Mouse (Mus musculus): ENCODE measurements around the gene Olfr175-ps1. TPM values are rescaled to one million over a fixed set of nuclear protein-coding genes. Genes with fewer than 3 reads are reported as not detected.

Gene Olfr175-ps1
- total RNA-seq (2021) = not detected
- long read RNA-seq, experiment 1 = 0 reads
- long read RNA-seq, experiment 2 = 0 reads

DNA sequence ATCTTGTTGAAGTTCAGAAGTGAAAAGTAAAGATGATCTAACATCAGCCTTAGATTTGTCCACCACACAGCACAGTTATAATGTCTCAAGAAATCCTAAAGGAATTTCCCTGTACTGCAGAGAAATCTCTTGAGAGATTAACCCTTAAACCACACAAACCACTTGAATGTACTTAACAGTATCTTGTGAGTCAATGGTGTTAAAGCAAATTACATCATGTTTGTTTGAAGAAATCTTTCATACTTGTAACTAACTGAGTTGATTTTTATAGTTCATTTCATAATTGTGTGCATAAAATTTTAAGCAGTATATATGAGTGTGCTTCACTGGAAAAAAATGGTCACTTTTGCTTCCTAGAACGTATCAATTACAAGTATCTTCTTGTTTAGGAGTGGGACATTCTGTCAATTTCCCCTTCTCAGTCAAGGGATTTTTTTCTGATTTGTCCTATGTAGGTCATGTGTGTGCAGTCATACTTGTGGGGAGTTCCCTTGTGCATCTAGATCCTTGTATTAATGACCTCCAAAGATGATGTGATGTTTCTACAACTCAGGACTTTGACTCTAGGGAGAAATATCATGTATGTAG lies at the start of gene Olfr175-ps1:
TSS of gene Olfr175-ps1 (minus strand) at position 51 of the 588 bp plus-strand sequence.
- no peak for DNase-seq (ENCODE audit: low spot score in 2 of 2)

- no peak for DNase-seq (ENCODE audit: low spot score in 2 of 2)
Measured at GRCm38 (mm10) chr16:58874668-58875067, 48.1 kb upstream of the Olfr175-ps1 start, which contains the start of gene Olfr177. TSS of gene Olfr177 (minus strand) at chr16:58874768.

- no peak for DNase-seq (ENCODE audit: low spot score in 2 of 2)
Measured at GRCm38 (mm10) chr16:58861479-58861878, 34.9 kb upstream of the Olfr175-ps1 start.

DNA sequence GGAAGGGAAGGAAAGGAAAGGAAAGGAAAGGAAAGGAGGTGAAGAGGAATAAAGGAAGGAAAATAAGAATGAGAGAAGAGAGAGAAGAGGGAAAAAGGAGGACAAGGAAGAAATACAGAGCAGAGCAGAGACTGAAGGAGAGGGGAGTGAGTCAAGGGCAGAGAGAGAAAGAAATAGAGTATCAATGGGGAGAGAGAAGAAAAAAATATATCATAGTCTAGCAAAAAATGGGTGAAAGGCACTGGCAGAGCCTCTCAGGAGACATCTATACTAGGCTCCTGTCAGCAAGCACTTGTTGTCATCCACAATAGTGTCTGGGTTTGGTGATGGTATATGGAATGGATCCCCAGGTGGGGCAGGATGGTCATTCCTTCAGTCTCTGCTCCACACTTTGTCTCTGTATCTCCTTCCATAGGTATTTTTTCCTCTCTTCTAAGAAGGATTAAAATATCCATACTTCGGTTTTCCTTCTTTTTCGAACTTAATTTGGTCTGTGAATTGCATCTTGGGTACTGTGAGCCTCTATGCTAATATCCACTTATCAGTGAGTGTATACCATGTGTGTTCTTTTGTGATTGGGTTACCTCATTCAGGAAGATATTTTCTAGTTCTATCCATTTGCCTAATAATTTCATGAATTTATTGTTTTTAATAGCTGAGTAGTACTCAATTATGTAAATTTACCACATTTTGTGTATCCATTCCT lies 33.6 kb upstream of the Olfr175-ps1 start:
- DNase-seq (ENCODE audit: low spot score in 2 of 2) = no peak

DNA sequence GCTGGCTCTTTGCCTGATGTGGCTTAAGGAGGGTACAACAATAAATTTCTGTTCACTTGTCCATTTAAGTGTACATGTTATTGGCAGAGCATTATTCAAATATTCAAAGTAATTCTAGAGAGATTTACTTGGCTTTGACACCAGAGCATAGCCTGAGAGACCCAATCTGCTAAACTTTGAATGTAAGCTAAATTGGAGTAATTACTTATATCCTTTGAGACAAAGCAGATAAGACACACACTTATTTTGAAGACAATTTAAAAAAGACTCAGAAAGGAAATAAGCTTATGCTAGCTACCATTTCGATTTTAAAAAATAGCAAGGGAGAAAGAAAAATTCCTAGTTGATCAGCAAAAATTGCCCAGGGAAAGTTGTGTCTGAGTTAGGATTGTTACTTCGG lies 26.4 kb downstream of the Olfr175-ps1 start, which contains the start of gene Olfr173:
TSS of gene Olfr173 (minus strand) at position 101 of the 400 bp plus-strand sequence.
- no peak for DNase-seq (ENCODE audit: low spot score in 2 of 2)

Other genes starting within 250 kb of the Olfr175-ps1 start
- gene Gm813, start 209.8 kb downstream of the Olfr175-ps1 start, total RNA-seq (2021) = not detected
- not detected for gene E330017A01Rik, start 188.0 kb downstream of the Olfr175-ps1 start, total RNA-seq (2021)
- gene Cpox, start 156.5 kb downstream of the Olfr175-ps1 start, total RNA-seq (2021) = 10 to 100 TPM; 11.4 to 14.5 TPM
- gene Gpr15, start 107.7 kb downstream of the Olfr175-ps1 start, total RNA-seq (2021) = not detected
- gene Cldnd1, start 98.9 kb downstream of the Olfr175-ps1 start, total RNA-seq (2021) = 10 to 100 TPM; 67.0 to 77.6 TPM
- not detected for gene Olfr172, start 63.6 kb downstream of the Olfr175-ps1 start, total RNA-seq (2021)
- not detected for gene Olfr173, start 26.5 kb downstream of the Olfr175-ps1 start, total RNA-seq (2021)
- gene Olfr177, start 48.0 kb upstream of the Olfr175-ps1 start, total RNA-seq (2021) = not detected
- not detected for gene Olfr178, start 65.3 kb upstream of the Olfr175-ps1 start, total RNA-seq (2021)
- gene Olfr181, start 102.0 kb upstream of the Olfr175-ps1 start, total RNA-seq (2021) = not detected
- gene Olfr180, start 102.6 kb upstream of the Olfr175-ps1 start, total RNA-seq (2021) = not detected
- gene Olfr183, start 168.6 kb upstream of the Olfr175-ps1 start, total RNA-seq (2021) = not detected
- not detected for gene Olfr186, start 203.5 kb upstream of the Olfr175-ps1 start, total RNA-seq (2021)
- gene Olfr187, start 213.0 kb upstream of the Olfr175-ps1 start, total RNA-seq (2021) = not detected